Mouse (Mus musculus) testis, adult 2 months (tissue): ENCODE data around the gene Fry.

ENCODE experiments used
- CTCF ChIP-seq: fragments of 200-500 bp; IDR thresholded peaks from 2 replicates; pipeline ENCODE4 v1.5.1; 2012; ENCODE audit warnings: low read depth, mild to moderate bottlenecking, inconsistent platforms, low read length, moderate library complexity; ENCODE audit not compliant: control insufficient read depth, insufficient read depth, insufficient replicate concordance
- POLR2A ChIP-seq: fragments of 200-500 bp; IDR thresholded peaks from 2 replicates; pipeline ENCODE4 v1.6.1; 2012; ENCODE audit warnings: low read depth, mild to moderate bottlenecking, inconsistent platforms, low read length, moderate library complexity; ENCODE audit not compliant: control insufficient read depth

- no peak for TF ChIP-seq POLR2A
- no peak for TF ChIP-seq CTCF
These were observed 294.5 kb downstream of the Fry start for GRCm38 (mm10) chr5:150412750-150413450.
